8 mouse cellular contexts compared by ENCODE assay signal in the genomic region with DNA sequence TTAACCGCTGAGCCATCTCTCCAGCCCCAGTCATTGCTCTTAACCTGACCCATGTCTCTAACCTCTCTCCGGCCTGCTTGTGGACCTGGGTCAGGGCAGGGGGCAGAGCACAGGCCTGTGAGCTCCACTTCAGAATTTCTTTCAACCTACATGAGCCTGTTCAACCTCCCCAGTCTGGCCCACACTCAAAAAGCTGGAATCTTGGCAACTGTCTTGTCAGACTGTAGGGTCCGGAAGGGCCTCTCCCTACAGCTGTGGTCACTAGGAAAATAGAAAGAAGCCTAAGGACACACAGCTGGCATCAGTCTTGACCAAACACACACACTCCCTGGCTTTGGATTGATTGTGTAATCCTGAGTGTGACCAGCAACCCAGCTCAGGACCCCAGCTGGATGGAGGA. TPM values are rescaled to one million over a fixed set of nuclear protein-coding genes. Genes with fewer than 3 reads are reported as not detected.
DNase-seq lines count a peak whose midpoint lies in the region; ATAC-seq and TF ChIP-seq lines count a peak whose summit lies in the region.
"Not testable (repeated sequence)": the region's sequence is repeated elsewhere in the genome, so short reads cannot be mapped to it uniquely, and the experiment has no call there.

No protein-coding gene starts in this region.

- TF ChIP-seq POLR2A in liver, adult 2 months (IDR thresholded peaks at IDR 0.05; ENCODE audit: extremely low read depth, insufficient read depth, low read length): not testable (repeated sequence)

- peak; percentile 84 for DNase-seq in adipocyte (ENCODE audit: low spot score)
- peak; percentile 78 for DNase-seq in gastrocnemius, postnatal 14 days
- DNase-seq in heart, postnatal 0 days (ENCODE audit: low spot score): peak; percentile 58
- peak; percentile 61 to 75 for DNase-seq in kidney, adult 8-10 months
- DNase-seq in liver, adult 2 months (ENCODE audit: extremely low read depth, low read depth, low spot score): peak; percentile 75
- DNase-seq in lung, embryonic 14.5 days: peak; percentile 91
- peak; percentile 75 for DNase-seq in midbrain, embryonic 11.5 days (ENCODE audit: low spot score, missing footprints)
- peak; percentile 48 for DNase-seq in testis, postnatal 14 days (ENCODE audit: low spot score)

- H3K4me2 ChIP-seq in heart, postnatal 0 days (ENCODE audit: low read depth, low read length); lung, embryonic 14.5 days; midbrain, embryonic 11.5 days: not testable (repeated sequence)

- 63% methylated on average over 3 of the region's 3 CpGs for WGBS in heart, postnatal 0 days
- WGBS in liver, adult 2 months: 15% methylated on average over 3 of the region's 3 CpGs
- 54% methylated on average over 3 of the region's 3 CpGs for WGBS in lung, embryonic 14.5 days
- 87% methylated on average over 3 of the region's 3 CpGs for WGBS in midbrain, embryonic 11.5 days

- ATAC-seq in heart, postnatal 0 days (ENCODE audit: insufficient read depth, low read depth): peak; percentile 41; the same call in 1 of the 2 replicates
- peak; percentile 50 for ATAC-seq in lung, embryonic 14.5 days (ENCODE audit: insufficient read depth)
- not testable (repeated sequence) for ATAC-seq in midbrain, embryonic 11.5 days (ENCODE audit: low FRiP score)

- H3K9ac ChIP-seq in heart, postnatal 0 days (replicated peaks; ENCODE audit: low read depth, low read length); liver, adult 2 months (ENCODE audit: low read depth, low read length); lung, embryonic 14.5 days; midbrain, embryonic 11.5 days (ENCODE audit: low read length): not testable (repeated sequence)

- not testable (repeated sequence) for H3K36me3 ChIP-seq in heart, postnatal 0 days (replicated peaks; ENCODE audit: control insufficient read depth, insufficient read depth, low read length); liver, adult 2 months (ENCODE audit: control insufficient read depth, insufficient read depth, low read length); lung, embryonic 14.5 days (ENCODE audit: insufficient read depth); midbrain, embryonic 11.5 days (ENCODE audit: control insufficient read depth, insufficient read depth, low read length)

- H3K27me3 ChIP-seq in heart, postnatal 0 days (ENCODE audit: control insufficient read depth, insufficient read depth, low read length); liver, adult 2 months (ENCODE audit: control insufficient read depth, insufficient read depth, low read length); lung, embryonic 14.5 days (ENCODE audit: insufficient read depth, low read length); midbrain, embryonic 11.5 days (ENCODE audit: control insufficient read depth, insufficient read depth, low read length): not testable (repeated sequence)

- not testable (repeated sequence) for H3K4me3 ChIP-seq in heart, postnatal 0 days (ENCODE audit: low read depth, low read length); liver, adult 2 months (ENCODE audit: insufficient read depth, low read depth, low read length); lung, embryonic 14.5 days (ENCODE audit: low read depth, low read length); midbrain, embryonic 11.5 days (ENCODE audit: low read depth, low read length)

- not testable (repeated sequence) for H3K79me2 ChIP-seq in liver, adult 2 months (ENCODE audit: control insufficient read depth, insufficient read depth, low read length)

- not testable (repeated sequence) for H3K9me3 ChIP-seq in heart, postnatal 0 days (replicated peaks; ENCODE audit: control insufficient read depth, low read length); lung, embryonic 14.5 days (ENCODE audit: low read depth, low read length); midbrain, embryonic 11.5 days (ENCODE audit: control insufficient read depth, low read length)

- peak overlapping the region; percentile 34 for H3K27ac ChIP-seq in heart, postnatal 0 days (ENCODE audit: low read depth)
- peak overlapping the region; percentile 15; the same call in 1 of the 2 replicates for H3K27ac ChIP-seq in liver, adult 2 months (replicated peaks; ENCODE audit: insufficient read depth, low read depth, low read length)
- H3K27ac ChIP-seq in lung, embryonic 14.5 days (ENCODE audit: low read depth): peak overlapping the region; percentile 75
- H3K27ac ChIP-seq in midbrain, embryonic 11.5 days (ENCODE audit: low read depth, low read length): not testable (repeated sequence)

- H3K4me1 ChIP-seq in heart, postnatal 0 days (ENCODE audit: control insufficient read depth, insufficient read depth): peaks cover 10% of the 10 kb centered on the region
- peaks cover 13% of the 10 kb centered on the region for H3K4me1 ChIP-seq in liver, adult 2 months (ENCODE audit: control insufficient read depth, insufficient read depth, low read length)
- H3K4me1 ChIP-seq in lung, embryonic 14.5 days (ENCODE audit: insufficient read depth); midbrain, embryonic 11.5 days (ENCODE audit: control insufficient read depth, insufficient read depth, low read length): not testable (repeated sequence)

- not testable (repeated sequence) for TF ChIP-seq EP300 in heart, postnatal 0 days (IDR thresholded peaks at IDR 0.05; ENCODE audit: low read depth)

- intact Hi-C loops in gastrocnemius, postnatal 14 days (cut with DNase I; ENCODE audit: low total_unique reads): not testable (repeated sequence)

- not testable (repeated sequence) for TF ChIP-seq CTCF in heart, postnatal 0 days (IDR thresholded peaks at IDR 0.05; ENCODE audit: low read depth); liver, adult 2 months (IDR thresholded peaks at IDR 0.05; ENCODE audit: low read depth, low read length); lung, embryonic 14.5 days (IDR thresholded peaks at IDR 0.05; ENCODE audit: low read depth)

RNA-seq across cellular contexts. Expression of gene Selenbp1, which starts 2.5 kb away (rescaled TPM):
- total RNA-seq in gastrocnemius, postnatal 14 days (2021): 1 to 10 TPM; 8.9 to 9.5 TPM
- total RNA-seq in heart, postnatal 0 days (2014; rRNA removed; ENCODE audit: low replicate concordance): 183 and 212 TPM in 2 replicates
- polyA plus RNA-seq in heart, postnatal 0 days (2015; fragmentation: Nextera tagmentation; extraction: Ambion mirVana): 101 and 112 TPM in 2 replicates
- total RNA-seq in liver, adult 2 months (2014; rRNA removed): 631 and 642 TPM in 2 replicates
- polyA plus RNA-seq in liver, adult 2 months (2012; rRNA removed): 641 and 744 TPM in 2 replicates
- 99.1 and 103 TPM in 2 replicates for polyA plus RNA-seq in lung, embryonic 14.5 days (2014; fragmentation: Nextera tagmentation; extraction: Ambion mirVana)
- 3.6 and 4.7 TPM in 2 replicates for polyA plus RNA-seq in midbrain, embryonic 11.5 days (2014; fragmentation: Nextera tagmentation; extraction: Ambion mirVana)

RNA-seq across cellular contexts. Expression of gene Rfx5, which starts 18.5 kb away (rescaled TPM):
- 1 to 10 TPM; 5.8 to 7.2 TPM for total RNA-seq in gastrocnemius, postnatal 14 days (2021)
- total RNA-seq in heart, postnatal 0 days (2014; rRNA removed; ENCODE audit: low replicate concordance): 3.9 and 8.6 TPM in 2 replicates
- polyA plus RNA-seq in heart, postnatal 0 days (2015; fragmentation: Nextera tagmentation; extraction: Ambion mirVana): 2.3 and 2.7 TPM in 2 replicates
- total RNA-seq in liver, adult 2 months (2014; rRNA removed): 6.4 and 7.0 TPM in 2 replicates
- 6.0 and 7.1 TPM in 2 replicates for polyA plus RNA-seq in liver, adult 2 months (2012; rRNA removed)
- polyA plus RNA-seq in lung, embryonic 14.5 days (2014; fragmentation: Nextera tagmentation; extraction: Ambion mirVana): 11.8 and 13.1 TPM in 2 replicates
- 5.9 and 6.8 TPM in 2 replicates for polyA plus RNA-seq in midbrain, embryonic 11.5 days (2014; fragmentation: Nextera tagmentation; extraction: Ambion mirVana)

RNA-seq across cellular contexts. Expression of gene Pi4kb, which starts 39.2 kb away (rescaled TPM):
- total RNA-seq in gastrocnemius, postnatal 14 days (2021): 10 to 100 TPM; 23.5 to 24.1 TPM
- total RNA-seq in heart, postnatal 0 days (2014; rRNA removed; ENCODE audit: low replicate concordance): 44.4 and 47.2 TPM in 2 replicates
- 12.6 and 13.7 TPM in 2 replicates for polyA plus RNA-seq in heart, postnatal 0 days (2015; fragmentation: Nextera tagmentation; extraction: Ambion mirVana)
- 26.5 and 30.8 TPM in 2 replicates for total RNA-seq in liver, adult 2 months (2014; rRNA removed)
- 25.3 and 26.0 TPM in 2 replicates for polyA plus RNA-seq in liver, adult 2 months (2012; rRNA removed)
- 24.7 and 25.9 TPM in 2 replicates for polyA plus RNA-seq in lung, embryonic 14.5 days (2014; fragmentation: Nextera tagmentation; extraction: Ambion mirVana)
- 20.2 and 21.2 TPM in 2 replicates for polyA plus RNA-seq in midbrain, embryonic 11.5 days (2014; fragmentation: Nextera tagmentation; extraction: Ambion mirVana)

RNA-seq across cellular contexts. Expression of gene Psmb4, which starts 48.6 kb away (rescaled TPM):
- total RNA-seq in gastrocnemius, postnatal 14 days (2021): 100 to 1,000 TPM; 202 to 211 TPM
- 256 and 302 TPM in 2 replicates for total RNA-seq in heart, postnatal 0 days (2014; rRNA removed; ENCODE audit: low replicate concordance)
- 274 and 296 TPM in 2 replicates for polyA plus RNA-seq in heart, postnatal 0 days (2015; fragmentation: Nextera tagmentation; extraction: Ambion mirVana)
- 246 and 264 TPM in 2 replicates for total RNA-seq in liver, adult 2 months (2014; rRNA removed)
- polyA plus RNA-seq in liver, adult 2 months (2012; rRNA removed): 266 and 271 TPM in 2 replicates
- polyA plus RNA-seq in lung, embryonic 14.5 days (2014; fragmentation: Nextera tagmentation; extraction: Ambion mirVana): 343 and 370 TPM in 2 replicates
- polyA plus RNA-seq in midbrain, embryonic 11.5 days (2014; fragmentation: Nextera tagmentation; extraction: Ambion mirVana): 339 and 371 TPM in 2 replicates

Comparison
In these comparisons a context has a peak if more than half of its experiments do, and no peak if none do; other contexts are left out.
1. RNA of gene Selenbp1, which starts 2.5 kb away (polyA plus RNA-seq): 641 to 744 TPM in liver, adult 2 months, 101 to 112 TPM in heart, postnatal 0 days and 99.1 to 103 TPM in lung, embryonic 14.5 days; 3.6 to 4.7 TPM in midbrain, embryonic 11.5 days; every median in the first group is over 10 times any median in the second.
2. Peak in every context shown above with its lines, with median percentiles within 50 percentile points of each other: DNase-seq.